Mouse (Mus musculus): ENCODE measurements around the gene Slc7a10. TPM values are rescaled to one million over a fixed set of nuclear protein-coding genes. Genes with fewer than 3 reads are reported as not detected.

Gene Slc7a10
- polyA plus RNA-seq, 1 experiment from 2014 or later = 1.8 TPM

GRCm38 (mm10) chr7:35166988-35167387 lies 19.2 kb upstream of the Slc7a10 start:
- Histone ChIP-seq H3K27ac (ENCODE audit: low read length) (no peak overlapping the region), H3K4me2 (ENCODE audit: low read depth, low read length) (no peak overlapping the region), H3K27me3 (ENCODE audit: control insufficient read depth, insufficient read depth, low read length) (peaks cover 11% of the 10 kb centered on the region; the same call in 1 of the 2 replicates), H3K4me3 (ENCODE audit: low read length) (no peak overlapping the region), H3K9ac (ENCODE audit: low read length) (no peak overlapping the region), H3K9me3 (replicated peaks; ENCODE audit: control insufficient read depth, low read length) (no peaks in the 10 kb centered on the region), H3K4me1 (ENCODE audit: control insufficient read depth, insufficient read depth, low read length) (no peaks in the 10 kb centered on the region), H3K36me3 (ENCODE audit: control insufficient read depth, insufficient read depth) (no peaks in the 10 kb centered on the region)
- no peak for ATAC-seq (replicated peaks; ENCODE audit: extremely low read depth, insufficient read depth, low FRiP score)
- 79% methylated on average over 5 of the region's 5 CpGs for WGBS

GRCm38 (mm10) chr7:35167925-35168324 lies 18.3 kb upstream of the Slc7a10 start:
- Histone ChIP-seq H3K27me3 (ENCODE audit: control insufficient read depth, insufficient read depth, low read length) (peaks cover 15% of the 10 kb centered on the region; the same call in 1 of the 2 replicates), H3K9me3 (replicated peaks; ENCODE audit: control insufficient read depth, low read length) (no peaks in the 10 kb centered on the region), H3K4me2 (ENCODE audit: low read depth, low read length) (no peak overlapping the region), H3K4me3 (ENCODE audit: low read length) (no peak overlapping the region), H3K4me1 (ENCODE audit: control insufficient read depth, insufficient read depth, low read length) (no peaks in the 10 kb centered on the region), H3K9ac (ENCODE audit: low read length) (no peak overlapping the region), H3K27ac (ENCODE audit: low read length) (no peak overlapping the region), H3K36me3 (ENCODE audit: control insufficient read depth, insufficient read depth) (no peaks in the 10 kb centered on the region)
- WGBS = 70% methylated on average over 2 of the region's 2 CpGs
- ATAC-seq (replicated peaks; ENCODE audit: extremely low read depth, insufficient read depth, low FRiP score) = no peak

- peaks cover 25% of the 10 kb centered on the region for H3K27me3 ChIP-seq (ENCODE audit: control insufficient read depth, insufficient read depth, low read length)
- H3K9me3 ChIP-seq (replicated peaks; ENCODE audit: control insufficient read depth, low read length) = no peaks in the 10 kb centered on the region
- H3K4me2 ChIP-seq (ENCODE audit: low read depth, low read length) = no peak overlapping the region
- no peak overlapping the region for H3K4me3 ChIP-seq (ENCODE audit: low read length)
- no peak overlapping the region for H3K27ac ChIP-seq (ENCODE audit: low read length)
- no peaks in the 10 kb centered on the region for H3K4me1 ChIP-seq (ENCODE audit: control insufficient read depth, insufficient read depth, low read length)
- H3K9ac ChIP-seq (ENCODE audit: low read length) = no peak overlapping the region
- no peak for ATAC-seq (replicated peaks; ENCODE audit: extremely low read depth, insufficient read depth, low FRiP score)
- WGBS = 16% methylated on average over 6 of the region's 6 CpGs
- no peaks in the 10 kb centered on the region for H3K36me3 ChIP-seq (ENCODE audit: control insufficient read depth, insufficient read depth)
Observed at GRCm38 (mm10) chr7:35169341-35169740, 16.8 kb upstream of the Slc7a10 start.

GRCm38 (mm10) chr7:35171867-35172382 lies 14.3 kb upstream of the Slc7a10 start:
- Histone ChIP-seq H3K4me2 (ENCODE audit: low read depth, low read length) (peak overlapping the region; percentile 49), H3K27me3 (ENCODE audit: control insufficient read depth, insufficient read depth, low read length) (peaks cover 25% of the 10 kb centered on the region), H3K4me3 (ENCODE audit: low read length) (no peak overlapping the region; the same call in 1 of the 2 replicates), H3K9ac (ENCODE audit: low read length) (0 out of 2 replicates have a peak overlapping the region, but pooled peaks have one; percentile 31), H3K36me3 (ENCODE audit: control insufficient read depth, insufficient read depth) (no peaks in the 10 kb centered on the region), H3K27ac (ENCODE audit: low read length) (no peak overlapping the region), H3K9me3 (replicated peaks; ENCODE audit: control insufficient read depth, low read length) (no peaks in the 10 kb centered on the region), H3K4me1 (ENCODE audit: control insufficient read depth, insufficient read depth, low read length) (no peaks in the 10 kb centered on the region)
- 2% methylated on average over 16 of the region's 16 CpGs for WGBS
- ATAC-seq (replicated peaks; ENCODE audit: extremely low read depth, insufficient read depth, low FRiP score) = peak; percentile 56; the same call in 1 of the 2 replicates

GRCm38 (mm10) chr7:35172519-35172918 lies 13.7 kb upstream of the Slc7a10 start:
- H3K27ac ChIP-seq (ENCODE audit: low read length) = no peak overlapping the region
- H3K36me3 ChIP-seq (ENCODE audit: control insufficient read depth, insufficient read depth) = no peaks in the 10 kb centered on the region
- H3K9me3 ChIP-seq (replicated peaks; ENCODE audit: control insufficient read depth, low read length) = no peaks in the 10 kb centered on the region
- no peak for ATAC-seq (replicated peaks; ENCODE audit: extremely low read depth, insufficient read depth, low FRiP score)
- H3K4me2 ChIP-seq (ENCODE audit: low read depth, low read length) = no peak overlapping the region
- no peak overlapping the region for H3K4me3 ChIP-seq (ENCODE audit: low read length)
- no peak overlapping the region for H3K9ac ChIP-seq (ENCODE audit: low read length)
- 69% methylated on average over 4 of the region's 4 CpGs for WGBS
- no peaks in the 10 kb centered on the region for H3K4me1 ChIP-seq (ENCODE audit: control insufficient read depth, insufficient read depth, low read length)
- peaks cover 25% of the 10 kb centered on the region for H3K27me3 ChIP-seq (ENCODE audit: control insufficient read depth, insufficient read depth, low read length)

- WGBS = 79% methylated on average over 4 of the region's 4 CpGs
- H3K36me3 ChIP-seq (ENCODE audit: control insufficient read depth, insufficient read depth) = no peaks in the 10 kb centered on the region
Observed at GRCm38 (mm10) chr7:35175533-35175932, 10.7 kb upstream of the Slc7a10 start.

GRCm38 (mm10) chr7:35176412-35177381 lies 9.5 kb upstream of the Slc7a10 start:
- Histone ChIP-seq H3K9me3 (replicated peaks; ENCODE audit: control insufficient read depth, low read length) (0 out of 2 replicates have a peak, but pooled peaks cover 3% of the 10 kb centered on the region), H3K4me1 (ENCODE audit: control insufficient read depth, insufficient read depth, low read length) (no peaks in the 10 kb centered on the region), H3K27me3 (ENCODE audit: control insufficient read depth, insufficient read depth, low read length) (peaks cover 14% of the 10 kb centered on the region), H3K4me2 (ENCODE audit: low read depth, low read length) (no peak overlapping the region), H3K4me3 (ENCODE audit: low read length) (no peak overlapping the region), H3K36me3 (ENCODE audit: control insufficient read depth, insufficient read depth) (no peaks in the 10 kb centered on the region), H3K9ac (ENCODE audit: low read length) (no peak overlapping the region), H3K27ac (ENCODE audit: low read length) (no peak overlapping the region)
- no peak for ATAC-seq (replicated peaks; ENCODE audit: extremely low read depth, insufficient read depth, low FRiP score)
- WGBS = 51% methylated on average over 18 of the region's 18 CpGs

More at GRCm38 (mm10) chr7:35175533-35175932, 10.7 kb upstream of the Slc7a10 start:
- H3K9me3 ChIP-seq (replicated peaks; ENCODE audit: control insufficient read depth, low read length) = 0 out of 2 replicates have a peak, but pooled peaks cover 3% of the 10 kb centered on the region
- peaks cover 18% of the 10 kb centered on the region for H3K27me3 ChIP-seq (ENCODE audit: control insufficient read depth, insufficient read depth, low read length)
- no peak overlapping the region for H3K4me3 ChIP-seq (ENCODE audit: low read length)
- ATAC-seq (replicated peaks; ENCODE audit: extremely low read depth, insufficient read depth, low FRiP score) = no peak
- H3K9ac ChIP-seq (ENCODE audit: low read length) = no peak overlapping the region
- no peak overlapping the region for H3K4me2 ChIP-seq (ENCODE audit: low read depth, low read length)
- no peaks in the 10 kb centered on the region for H3K4me1 ChIP-seq (ENCODE audit: control insufficient read depth, insufficient read depth, low read length)
- no peak overlapping the region for H3K27ac ChIP-seq (ENCODE audit: low read length)

GRCm38 (mm10) chr7:35184833-35185724 lies 1.1 kb upstream of the Slc7a10 start:
- peaks cover 14% of the 10 kb centered on the region for H3K4me1 ChIP-seq (ENCODE audit: control insufficient read depth, insufficient read depth, low read length)
- WGBS = 3% methylated on average over 54 of the region's 54 CpGs
- H3K9ac ChIP-seq (ENCODE audit: low read length) = peak overlapping the region; percentile 60
- peaks cover 10% of the 10 kb centered on the region for H3K9me3 ChIP-seq (replicated peaks; ENCODE audit: control insufficient read depth, low read length)
- ATAC-seq (replicated peaks; ENCODE audit: extremely low read depth, insufficient read depth, low FRiP score) = peak; percentile 19; the same call in 1 of the 2 replicates
- peak overlapping the region; percentile 72 for H3K4me2 ChIP-seq (ENCODE audit: low read depth, low read length)
- no peak overlapping the region for H3K27ac ChIP-seq (ENCODE audit: low read length)
- no peaks in the 10 kb centered on the region for H3K36me3 ChIP-seq (ENCODE audit: control insufficient read depth, insufficient read depth)
- peaks cover 48% of the 10 kb centered on the region for H3K27me3 ChIP-seq (ENCODE audit: control insufficient read depth, insufficient read depth, low read length)
- peak overlapping the region; percentile 53 for H3K4me3 ChIP-seq (ENCODE audit: low read length)
